Mouse (Mus musculus) cerebellum, adult 2 months (tissue): Measurements from ENCODE around the gene Gm7945.
"Not testable (repeated sequence)": the region's sequence is repeated elsewhere in the genome, so short reads cannot be mapped to it uniquely, and the experiment has no call there.

ENCODE experiments used
- CTCF ChIP-seq: fragments of 200-500 bp; IDR thresholded peaks from 2 replicates; pipeline ENCODE4 v1.5.1; 2011; ENCODE audit warnings: low read depth, mild to moderate bottlenecking, control low read depth, low read length, moderate library complexity, borderline replicate concordance; ENCODE audit not compliant: insufficient read depth
- POLR2A ChIP-seq: fragments of 200-500 bp; IDR thresholded peaks from 2 replicates; pipeline ENCODE4 v1.6.1; 2011; ENCODE audit warnings: low read length, control low read depth, borderline replicate concordance; ENCODE audit not compliant: insufficient read depth

DNA sequence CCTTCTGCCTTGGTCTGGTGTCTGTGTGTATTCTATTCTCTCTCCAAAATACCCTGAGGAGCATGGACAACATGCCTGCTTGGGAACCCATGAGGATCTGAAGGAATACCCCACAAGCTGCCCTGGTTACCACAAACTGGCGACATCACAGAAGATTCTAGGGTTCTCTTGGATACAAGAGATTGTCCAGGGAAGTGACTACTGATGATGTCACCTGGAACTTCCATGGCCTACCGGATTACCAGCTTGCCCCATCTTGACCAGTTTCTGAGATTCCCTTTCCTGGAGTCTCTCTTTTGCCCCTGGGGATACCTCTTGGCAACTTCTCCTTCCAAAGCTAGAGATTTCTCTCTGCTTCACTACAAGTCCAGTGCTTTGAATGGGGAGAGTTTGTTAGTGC, 22.0 kb upstream of the Gm7945 start, which contains the start of gene Gm6482:
- TF ChIP-seq POLR2A, CTCF: not testable (repeated sequence)
